Mouse (Mus musculus) heart, adult 2 months (tissue): Measurements from ENCODE around the gene Mdm1.

ENCODE experiments used
- CTCF ChIP-seq: fragments of 200-600 bp; IDR thresholded peaks from 2 replicates; pipeline ENCODE4 v1.8.1; 2022; ENCODE audit warnings: antibody characterized with exemption, mild to moderate bottlenecking, moderate library complexity
- POLR2A ChIP-seq: fragments of 200-500 bp; IDR thresholded peaks from 2 replicates; pipeline ENCODE4 v1.6.1; 2011; ENCODE audit warnings: mild to moderate bottlenecking, low read depth, low read length, control low read depth; ENCODE audit not compliant: insufficient read depth

- TF ChIP-seq CTCF, result no peak
- TF ChIP-seq POLR2A, result no peak
Observed at GRCm38 (mm10) chr10:118149381-118149780, 7.8 kb downstream of the Mdm1 start.
